Mouse (Mus musculus) lung, postnatal 0 days (tissue): ENCODE measurements around the gene Gm10401. TPM values are rescaled to one million over a fixed set of nuclear protein-coding genes. Genes with fewer than 3 reads are reported as not detected.
"Not testable (repeated sequence)": the region's sequence is repeated elsewhere in the genome, so short reads cannot be mapped to it uniquely, and the experiment has no call there.

Experiments
- ATAC-seq: fragments of 200-750 bp; cut with Nextera tagmentation; 2 replicates; pipeline ENCODE4 v1.8.0; 2017; ENCODE audit warnings: moderate library complexity
- DNase-seq: peaks from one replicate; pipeline ENCODE4 v3.0.0-alpha.2; 2016; ENCODE audit warnings: low spot score
- H3K27ac ChIP-seq: fragments of 300-500 bp; sonication (generic); 2 replicates; pipeline ENCODE4 v1.5.1; 2014; ENCODE audit warnings: antibody characterized with exemption, mild to moderate bottlenecking, low read length, mixed read lengths
- H3K27me3 ChIP-seq: fragments of 300-500 bp; sonication (generic); replicated peaks from 2 replicates; pipeline ENCODE4 v1.6.1; 2014; ENCODE audit warnings: low read length, mixed read lengths; ENCODE audit not compliant: insufficient read depth
- H3K36me3 ChIP-seq: fragments of 300-500 bp; sonication (generic); 2 replicates; pipeline ENCODE4 v1.6.1; 2014; ENCODE audit warnings: low read length, mixed read lengths; ENCODE audit not compliant: insufficient read depth
- H3K4me1 ChIP-seq: fragments of 300-500 bp; sonication (generic); 2 replicates; pipeline ENCODE4 v1.6.1; 2014; ENCODE audit warnings: antibody characterized with exemption, low read depth, low read length, mixed read lengths; ENCODE audit not compliant: insufficient read depth
- H3K4me2 ChIP-seq: fragments of 300-500 bp; sonication (generic); replicated peaks from 2 replicates; pipeline ENCODE4 v1.6.1; 2014; ENCODE audit warnings: low read depth, mild to moderate bottlenecking, low read length, moderate library complexity, mixed read lengths
- H3K4me3 ChIP-seq: fragments of 300-500 bp; sonication (generic); 2 replicates; pipeline ENCODE4 v1.5.1; 2014; ENCODE audit warnings: low read depth, low read length
- H3K9ac ChIP-seq: fragments of 300-500 bp; sonication (generic); replicated peaks from 2 replicates; pipeline ENCODE4 v1.6.1; 2014; ENCODE audit warnings: low read depth, mild to moderate bottlenecking
- H3K9me3 ChIP-seq: fragments of 300-500 bp; sonication (generic); 2 replicates; pipeline ENCODE4 v1.6.1; 2016; ENCODE audit warnings: low read length, mixed read lengths
- CTCF ChIP-seq: IDR thresholded peaks from 2 replicates; pipeline ENCODE4 v1.5.1; 2016; ENCODE audit warnings: antibody characterized with exemption, mild to moderate bottlenecking
- EP300 ChIP-seq: IDR thresholded peaks from 2 replicates; pipeline ENCODE4 v1.6.1; 2016; ENCODE audit warnings: antibody characterized with exemption, mild to moderate bottlenecking, control low read depth
- WGBS: fragments of 180-500 bp; shearing (Covaris S2); extraction: QIAGEN DNeasy Blood & Tissue Kit; methylation state at CpG from one replicate; pipeline ENCODE4 v1.1.7; 2014; 5-methylcytosine and 5-hydroxymethylcytosine counted together
- polyA plus RNA-seq: library from polyadenylated mRNA; unstranded; fragments of >200 nt; fragmentation: Nextera tagmentation; extraction: Ambion mirVana; gene quantifications from 2 replicates; pipeline ENCODE4 v1.2.1, GENCODE M21; 2015

Gm10401 gene
- polyA plus RNA-seq, 1 experiment from 2014 or later: 32.4 TPM

DNA sequence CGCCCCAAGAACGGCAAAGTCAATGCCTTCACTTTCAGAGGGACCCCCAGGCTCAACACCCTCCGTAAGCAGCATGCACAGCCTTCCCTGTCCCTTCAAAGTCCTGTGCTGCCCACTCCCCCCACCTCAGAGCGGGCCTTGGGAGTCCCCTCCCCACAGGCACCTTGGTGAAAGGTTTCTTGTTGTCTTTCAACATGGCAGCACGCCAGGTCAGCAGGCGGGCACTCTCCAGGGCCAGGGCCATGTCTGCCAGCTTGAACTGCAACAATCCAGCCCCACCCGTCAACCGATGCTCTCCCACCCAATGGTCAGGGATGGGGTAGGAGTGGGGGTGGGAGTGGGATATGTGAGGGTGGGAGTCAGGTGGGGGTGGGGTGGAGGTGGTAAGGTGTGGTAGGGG, 13.1 kb upstream of the Gm10401 start:
- Histone ChIP-seq H3K4me2 (no peak overlapping the region), H3K27me3 (no peaks in the 10 kb centered on the region), H3K27ac (no peak overlapping the region), H3K9me3 (no peaks in the 10 kb centered on the region), H3K4me1 (no peaks in the 10 kb centered on the region), H3K9ac (no peak overlapping the region), H3K4me3 (no peak overlapping the region), H3K36me3 (no peaks in the 10 kb centered on the region)
- DNase-seq (no peak), ATAC-seq (no peak)
- TF ChIP-seq CTCF: no peak
- TF ChIP-seq EP300: no peak
- WGBS: 87% methylated on average over 8 of the region's 8 CpGs

DNA sequence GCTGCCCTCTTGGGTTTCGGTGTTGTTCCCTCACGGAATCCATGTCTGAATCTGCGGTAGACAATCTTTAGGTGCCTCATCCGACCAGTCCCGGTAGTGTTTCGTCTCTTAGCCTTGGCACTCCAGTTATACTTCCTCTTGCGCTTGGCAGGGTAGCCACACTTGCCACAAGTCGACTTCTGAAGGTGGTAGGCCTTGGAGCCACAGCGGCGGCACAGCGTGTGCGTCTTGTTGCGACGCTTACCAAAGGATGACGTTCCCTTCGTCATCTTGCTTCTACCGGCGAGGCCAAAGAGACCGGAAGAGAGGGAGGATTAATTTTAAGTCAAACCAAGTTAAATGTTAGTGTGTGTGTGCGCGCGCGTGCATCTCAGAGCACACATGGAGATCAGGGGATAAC, 5.2 kb upstream of the Gm10401 start:
- WGBS: 94% methylated on average over 23 of the region's 23 CpGs

DNA sequence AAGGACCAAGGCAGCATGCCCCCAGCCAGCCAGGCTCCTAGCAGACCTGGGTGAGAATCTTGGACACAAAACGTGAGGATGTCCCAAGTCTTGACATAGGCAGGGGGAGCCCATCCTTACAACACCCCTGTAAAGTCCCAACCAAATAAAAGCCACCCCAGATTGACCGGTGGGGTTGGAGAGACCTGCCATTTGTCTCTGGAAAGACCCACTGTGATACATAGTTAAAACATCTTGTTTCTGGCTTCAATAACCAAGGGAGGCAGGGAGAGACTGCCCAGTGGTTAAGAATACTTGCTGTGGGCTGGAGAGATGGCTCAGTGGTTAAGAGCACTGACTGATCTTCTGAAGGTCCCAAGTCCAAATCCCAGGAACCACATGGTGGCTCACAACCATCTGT, 4.1 kb upstream of the Gm10401 start:
- TF ChIP-seq EP300: no peak
- TF ChIP-seq CTCF: no peak
- H3K36me3 ChIP-seq: peaks cover 17% of the 10 kb centered on the region
- no peak overlapping the region for H3K4me2 ChIP-seq
- ATAC-seq (no peak), DNase-seq (no peak)
- 88% methylated on average over 2 of the region's 2 CpGs for WGBS
- H3K4me3 ChIP-seq: no peak overlapping the region
- H3K9me3 ChIP-seq: no peaks in the 10 kb centered on the region
- H3K27me3 ChIP-seq: no peaks in the 10 kb centered on the region
- no peaks in the 10 kb centered on the region for H3K4me1 ChIP-seq
- no peak overlapping the region for H3K9ac ChIP-seq
- no peak overlapping the region for H3K27ac ChIP-seq

More for the DNA sequence above, 5.2 kb upstream of the Gm10401 start:
- H3K27ac ChIP-seq, DNase-seq, H3K4me1 ChIP-seq, H3K9me3 ChIP-seq, H3K4me3 ChIP-seq, H3K9ac ChIP-seq, ATAC-seq, H3K27me3 ChIP-seq, H3K36me3 ChIP-seq, H3K4me2 ChIP-seq: not testable (repeated sequence)

DNA sequence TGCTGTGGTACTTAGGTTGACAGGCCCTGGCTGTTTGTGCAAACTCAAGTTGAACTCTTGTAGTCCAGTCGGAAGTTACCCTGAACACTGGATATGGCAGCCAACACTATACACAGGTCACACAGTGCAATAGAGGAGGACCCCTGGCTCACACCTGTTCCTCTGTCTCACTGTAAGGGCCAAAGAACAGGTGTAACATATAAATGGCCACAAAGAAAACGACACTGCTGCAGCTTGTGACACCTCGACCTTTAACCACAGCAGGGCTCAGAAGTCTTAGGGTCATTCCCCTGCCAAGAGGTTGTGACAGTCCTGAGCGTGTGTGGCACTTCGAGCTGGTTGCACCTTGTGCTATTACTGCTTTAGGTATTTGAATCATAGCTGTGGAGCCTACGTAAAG, 2.4 kb upstream of the Gm10401 start:
- 77% methylated on average over 6 of the region's 6 CpGs for WGBS
- H3K4me2 ChIP-seq: no peak overlapping the region
- no peak for DNase-seq
- no peaks in the 10 kb centered on the region for H3K9me3 ChIP-seq
- H3K4me1 ChIP-seq: no peaks in the 10 kb centered on the region
- peaks cover 25% of the 10 kb centered on the region for H3K36me3 ChIP-seq
- H3K27me3 ChIP-seq: no peaks in the 10 kb centered on the region
- no peak overlapping the region for H3K4me3 ChIP-seq
- H3K9ac ChIP-seq: no peak overlapping the region
- ATAC-seq: no peak
- H3K27ac ChIP-seq: no peak overlapping the region
- no peak for TF ChIP-seq CTCF

DNA sequence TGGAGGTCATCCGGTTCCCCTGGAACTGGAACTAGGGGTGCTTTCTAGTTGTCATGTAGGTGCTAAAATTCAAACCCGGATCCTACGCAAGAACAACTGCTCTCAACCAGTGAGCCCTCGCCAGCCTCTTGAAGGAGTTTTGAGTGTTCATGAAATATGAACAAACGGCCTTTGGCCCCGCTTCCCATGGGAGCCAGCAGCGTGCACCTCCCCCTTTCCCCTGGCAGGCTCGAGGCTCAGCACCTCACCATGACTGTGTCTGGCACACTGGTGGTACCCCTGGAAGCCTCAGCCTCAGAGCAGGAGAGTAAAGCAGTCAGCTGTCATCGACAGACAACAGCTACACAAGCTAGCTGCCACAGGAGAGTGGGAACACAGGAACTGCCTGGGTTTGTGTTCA, 1.9 kb upstream of the Gm10401 start:
- no peak for ATAC-seq
- Histone ChIP-seq H3K9me3 (no peaks in the 10 kb centered on the region), H3K4me3 (no peak overlapping the region), H3K9ac (no peak overlapping the region), H3K27ac (no peak overlapping the region), H3K36me3 (peaks cover 30% of the 10 kb centered on the region), H3K4me2 (no peak overlapping the region), H3K4me1 (no peaks in the 10 kb centered on the region), H3K27me3 (no peaks in the 10 kb centered on the region)
- no peak for DNase-seq
- WGBS: 59% methylated on average over 9 of the region's 9 CpGs
- TF ChIP-seq EP300 (no peak), CTCF (no peak)

DNA sequence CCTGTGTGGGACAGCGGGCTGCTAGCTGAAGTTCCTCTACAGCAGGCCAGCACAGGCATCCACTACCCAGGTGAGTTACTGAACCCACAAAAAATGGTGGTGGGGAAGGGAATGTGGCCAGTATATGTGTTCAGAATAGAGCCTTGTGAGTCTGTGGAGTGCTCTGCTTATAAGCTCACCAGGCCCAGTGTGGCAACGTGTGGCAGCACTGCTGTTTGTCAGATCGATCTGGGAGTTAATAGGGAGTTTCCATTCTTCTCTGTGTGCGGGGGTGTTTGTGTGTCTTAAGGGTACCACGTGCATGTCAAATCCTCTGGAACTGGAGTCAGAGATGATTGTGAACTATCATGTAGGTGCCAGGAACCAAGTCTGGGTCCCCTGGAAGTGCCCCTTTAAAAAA, 1.4 kb upstream of the Gm10401 start:
- H3K36me3 ChIP-seq: peaks cover 30% of the 10 kb centered on the region
- DNase-seq (no peak), ATAC-seq (no peak)
- H3K4me1 ChIP-seq: no peaks in the 10 kb centered on the region
- no peaks in the 10 kb centered on the region for H3K9me3 ChIP-seq
- TF ChIP-seq EP300: no peak
- TF ChIP-seq CTCF: no peak
- no peak overlapping the region for H3K4me2 ChIP-seq
- 81% methylated on average over 5 of the region's 5 CpGs for WGBS
- no peak overlapping the region for H3K4me3 ChIP-seq
- H3K9ac ChIP-seq: no peak overlapping the region
- no peaks in the 10 kb centered on the region for H3K27me3 ChIP-seq
- no peak overlapping the region for H3K27ac ChIP-seq

DNA sequence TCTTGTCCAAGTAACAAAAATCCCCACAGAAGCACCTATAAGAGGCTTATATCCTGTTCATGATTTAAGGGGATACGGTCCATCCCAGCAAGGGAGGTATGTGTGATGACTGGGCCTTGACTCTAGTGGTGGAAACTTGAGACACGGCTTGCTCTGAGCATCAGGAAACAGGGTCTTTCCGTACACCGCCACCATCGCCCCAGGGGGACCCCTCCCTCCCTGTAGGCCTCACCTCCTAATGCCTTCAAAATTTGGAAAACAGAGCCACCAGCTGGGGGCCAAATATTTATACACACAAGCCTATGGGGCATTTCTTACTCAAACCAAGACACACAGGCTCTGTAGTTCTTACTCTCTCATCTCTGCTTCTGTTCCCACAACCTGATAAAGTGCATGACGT, 6.3 kb downstream of the Gm10401 start:
- Histone ChIP-seq H3K36me3 (peaks cover 37% of the 10 kb centered on the region), H3K9me3 (no peaks in the 10 kb centered on the region), H3K27me3 (no peaks in the 10 kb centered on the region), H3K27ac (no peak overlapping the region), H3K4me3 (no peak overlapping the region), H3K4me2 (no peak overlapping the region), H3K4me1 (no peaks in the 10 kb centered on the region), H3K9ac (no peak overlapping the region)
- TF ChIP-seq CTCF: no peak
- DNase-seq (no peak), ATAC-seq (no peak)
- WGBS: 86% methylated on average over 6 of the region's 6 CpGs
